Mouse (Mus musculus): Measurements from ENCODE around the gene Dhx37. TPM values are rescaled to one million over a fixed set of nuclear protein-coding genes. Genes with fewer than 3 reads are reported as not detected.
"Not testable (repeated sequence)": the region's sequence is repeated elsewhere in the genome, so short reads cannot be mapped to it uniquely, and the experiment has no call there.

Dhx37 gene
- total RNA-seq, 2 experiments from 2014 or later = 13.2 to 14.7 TPM

DNA sequence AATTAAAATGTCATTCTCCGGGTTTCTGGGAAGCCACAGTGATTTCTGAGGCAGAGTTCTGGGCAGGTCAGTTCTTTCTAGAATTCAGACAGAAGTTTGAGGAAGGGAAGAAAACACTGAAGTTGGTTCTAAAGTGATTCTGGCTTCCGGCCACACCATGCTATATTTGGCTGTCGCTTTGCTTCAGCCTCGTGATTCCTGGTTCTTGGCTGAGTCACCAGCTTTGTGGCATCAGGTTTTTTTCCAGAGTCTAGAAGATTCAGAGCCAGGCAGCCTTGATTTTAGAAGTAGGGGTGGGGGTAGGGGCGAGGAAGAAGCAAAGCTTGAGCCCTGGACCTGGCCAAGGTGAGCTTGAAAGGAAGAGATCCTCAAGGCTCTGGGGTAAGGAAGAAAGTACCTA is 42.3 kb downstream of the Dhx37 start:
- DNase-seq = peak; percentile 84 to 88
- intact Hi-C loops (cut with DNase I) = no loop called here

DNA sequence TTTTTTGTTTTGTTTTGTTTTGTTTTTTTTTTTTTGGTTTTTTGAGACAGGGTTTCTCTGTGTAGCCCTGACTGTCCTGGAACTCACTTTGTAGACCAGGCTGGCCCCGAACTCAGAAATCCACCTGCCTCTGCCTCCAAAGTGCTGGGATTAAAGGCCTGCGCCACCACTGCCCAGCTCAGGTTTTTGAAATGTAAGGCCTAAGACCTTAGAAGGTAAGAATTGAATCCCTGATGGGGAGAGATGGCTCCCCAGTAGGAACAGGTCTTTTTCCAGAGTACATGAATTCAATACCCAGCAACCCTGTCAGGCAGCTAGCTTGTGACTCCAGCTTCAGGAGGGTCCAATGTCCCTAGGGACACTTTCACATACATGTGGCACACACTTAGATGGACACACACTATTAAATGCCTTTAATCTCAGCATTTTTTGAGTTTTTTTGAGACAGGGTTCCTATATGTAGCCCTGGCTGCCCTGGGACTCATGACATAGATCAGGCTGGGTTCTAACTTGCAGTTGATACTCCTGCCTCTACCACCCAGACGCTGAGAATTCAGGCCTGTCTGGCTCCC is 42.9 kb downstream of the Dhx37 start:
- DNase-seq = peak; percentile 21 to 28
- intact Hi-C loops (cut with DNase I) = no loop called here

DNA sequence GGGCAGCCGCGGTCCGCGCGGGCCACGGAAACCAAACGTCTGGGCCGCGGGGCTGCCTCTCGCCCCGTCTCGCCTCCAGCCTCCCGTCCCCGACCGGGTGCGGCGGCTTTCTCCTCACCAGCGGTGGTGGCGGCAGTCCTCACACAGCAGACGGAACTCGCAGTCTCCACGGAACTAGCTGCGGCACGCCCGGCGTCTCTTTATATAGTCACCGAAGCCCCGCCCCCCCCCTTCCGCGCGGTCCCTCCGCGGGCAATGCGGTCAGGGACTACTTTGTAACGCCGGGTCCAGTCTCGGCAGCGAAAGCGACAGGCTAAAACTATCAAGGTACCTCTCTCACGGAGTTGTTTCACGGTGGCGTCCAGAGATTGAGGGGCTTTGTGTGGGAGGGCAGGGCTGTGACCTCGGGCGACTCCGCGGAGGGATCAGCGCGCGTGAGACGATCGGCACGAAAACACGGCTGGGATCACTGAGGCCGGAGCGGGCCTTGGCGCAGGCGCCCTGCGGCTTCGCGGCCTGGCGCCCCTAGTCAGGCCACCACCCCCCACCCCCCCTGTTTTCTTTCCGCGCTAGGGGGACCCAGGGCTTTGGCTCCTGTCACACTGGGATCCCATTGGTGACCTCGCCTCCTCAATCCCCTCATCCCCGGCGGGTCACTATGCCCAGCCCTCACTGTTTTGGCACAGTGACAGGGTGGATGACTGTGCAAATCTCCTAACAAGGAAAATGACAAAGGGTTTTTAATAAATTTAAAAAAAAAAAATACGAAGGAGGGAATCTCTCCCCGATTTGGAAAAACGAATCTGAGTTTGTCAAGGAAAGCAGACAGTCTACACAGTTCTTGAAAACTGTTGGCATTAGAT is 44.1 kb downstream of the Dhx37 start, which contains the start of gene Ubc:
TSS of gene Ubc (minus strand) at position 624 of the 863 bp plus-strand sequence.
- peak; percentile 93 to 95 for DNase-seq
- intact Hi-C loops (cut with DNase I) = no loop called here

DNA sequence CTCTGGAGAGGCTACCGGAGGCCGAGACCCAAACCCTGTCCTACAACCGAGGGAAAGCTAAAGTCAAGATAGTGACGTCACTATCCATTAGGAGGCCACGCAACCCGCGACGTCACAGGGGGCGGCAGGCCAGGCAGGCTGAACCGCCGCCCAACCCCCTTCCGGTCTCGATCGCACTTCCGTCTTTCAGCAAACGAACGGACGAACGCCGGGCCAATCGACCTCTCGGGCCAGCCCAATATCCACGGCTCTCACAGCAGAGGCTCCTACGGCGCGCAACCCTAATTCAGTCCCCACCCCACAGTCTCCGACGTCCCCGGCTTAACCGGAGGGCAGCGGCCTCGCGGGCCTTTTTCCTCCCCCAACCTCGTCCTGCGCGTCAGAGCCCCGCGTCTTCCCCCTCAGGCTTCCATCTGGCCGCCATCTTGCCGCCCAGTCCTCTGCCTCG is 44.8 kb downstream of the Dhx37 start, which contains the start of gene Gm10382:
TSS of gene Gm10382 (plus strand) at position 192 of the 448 bp plus-strand sequence.
- intact Hi-C loops (cut with DNase I) = no loop called here
- DNase-seq = peak; percentile 86 to 92

DNA sequence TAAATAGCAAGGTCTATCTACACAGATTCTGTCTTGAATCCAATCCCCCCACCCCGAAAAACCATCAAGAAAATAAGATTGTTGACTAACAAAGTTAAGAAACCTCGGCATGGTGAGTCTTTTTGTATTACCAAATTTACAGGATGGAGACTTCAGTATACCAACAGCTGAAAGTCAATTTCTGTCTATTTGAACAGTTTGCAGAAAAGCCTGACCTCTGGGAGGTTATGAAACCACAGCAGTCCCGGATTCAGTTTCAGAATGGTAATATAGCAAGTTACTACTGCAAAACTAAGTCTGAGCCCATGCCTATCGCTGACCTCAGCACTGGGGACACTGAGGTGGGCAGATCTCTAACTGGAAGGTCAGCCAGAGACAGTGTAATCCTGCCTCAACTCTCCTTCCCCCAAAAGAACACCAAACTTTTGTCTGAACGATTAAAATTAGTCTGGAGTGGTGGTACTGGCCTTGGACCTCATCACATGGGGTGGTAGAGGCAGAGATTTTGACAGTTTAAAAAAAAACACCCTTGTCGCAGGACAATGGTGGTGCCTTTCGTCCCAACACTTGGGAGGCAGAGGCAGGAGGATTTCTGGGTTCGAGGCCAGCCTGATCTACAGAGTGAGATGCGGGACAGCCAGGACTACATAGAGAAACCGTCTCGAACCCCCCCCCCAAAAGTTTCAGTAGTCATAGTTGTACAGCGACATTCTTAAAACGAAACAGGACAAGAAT is 45.4 kb downstream of the Dhx37 start:
- peak in 1 of 2 experiments; percentile 19 for DNase-seq
- intact Hi-C loops (cut with DNase I) = no loop called here

DNA sequence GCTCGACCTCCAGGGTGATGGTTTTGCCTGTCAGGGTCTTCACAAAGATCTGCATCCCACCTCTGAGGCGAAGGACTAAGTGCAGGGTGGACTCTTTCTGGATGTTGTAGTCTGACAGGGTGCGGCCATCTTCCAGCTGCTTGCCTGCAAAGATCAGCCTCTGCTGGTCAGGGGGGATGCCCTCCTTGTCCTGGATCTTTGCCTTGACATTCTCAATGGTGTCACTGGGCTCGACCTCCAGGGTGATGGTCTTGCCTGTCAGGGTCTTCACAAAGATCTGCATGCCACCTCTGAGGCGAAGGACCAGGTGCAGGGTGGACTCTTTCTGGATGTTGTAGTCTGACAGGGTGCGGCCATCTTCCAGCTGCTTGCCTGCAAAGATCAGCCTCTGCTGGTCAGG is 46.6 kb downstream of the Dhx37 start:
- intact Hi-C loops (cut with DNase I); DNase-seq: not testable (repeated sequence)

DNA sequence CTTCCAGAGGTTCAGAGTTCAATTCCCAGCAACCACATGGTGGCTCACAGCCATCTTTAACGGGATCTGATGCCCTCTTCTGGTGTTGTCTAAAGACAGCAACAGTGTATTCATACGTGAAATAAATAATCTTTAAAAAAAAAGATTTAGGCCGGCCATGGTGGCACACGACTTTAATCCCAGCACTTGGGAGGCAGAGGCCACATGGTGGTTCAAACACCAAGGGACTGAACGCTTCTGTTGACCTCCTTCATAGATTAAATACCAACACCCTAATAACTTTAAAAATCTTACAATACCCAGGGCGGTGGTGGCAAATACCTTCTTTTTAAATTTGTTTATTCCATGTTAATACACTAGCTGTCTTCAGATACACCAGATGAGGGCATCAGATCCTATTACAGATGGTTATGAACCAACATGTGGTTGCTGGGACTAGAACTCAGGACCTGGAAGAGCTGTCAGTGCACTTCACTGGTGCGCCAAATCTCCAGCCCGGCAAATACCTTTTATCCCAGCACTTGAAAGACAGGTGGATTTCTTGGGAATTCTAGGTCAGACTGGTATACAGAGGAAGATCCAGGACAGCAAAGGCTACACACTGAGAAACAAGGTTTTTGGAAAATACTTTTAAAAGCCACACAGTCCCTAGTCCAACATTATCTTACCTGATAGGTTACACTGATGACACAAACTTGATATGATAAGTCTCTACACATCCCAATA is 48.5 kb downstream of the Dhx37 start:
- DNase-seq = peak in 1 of 2 experiments; percentile 37
- intact Hi-C loops (cut with DNase I) = no loop called here

DNA sequence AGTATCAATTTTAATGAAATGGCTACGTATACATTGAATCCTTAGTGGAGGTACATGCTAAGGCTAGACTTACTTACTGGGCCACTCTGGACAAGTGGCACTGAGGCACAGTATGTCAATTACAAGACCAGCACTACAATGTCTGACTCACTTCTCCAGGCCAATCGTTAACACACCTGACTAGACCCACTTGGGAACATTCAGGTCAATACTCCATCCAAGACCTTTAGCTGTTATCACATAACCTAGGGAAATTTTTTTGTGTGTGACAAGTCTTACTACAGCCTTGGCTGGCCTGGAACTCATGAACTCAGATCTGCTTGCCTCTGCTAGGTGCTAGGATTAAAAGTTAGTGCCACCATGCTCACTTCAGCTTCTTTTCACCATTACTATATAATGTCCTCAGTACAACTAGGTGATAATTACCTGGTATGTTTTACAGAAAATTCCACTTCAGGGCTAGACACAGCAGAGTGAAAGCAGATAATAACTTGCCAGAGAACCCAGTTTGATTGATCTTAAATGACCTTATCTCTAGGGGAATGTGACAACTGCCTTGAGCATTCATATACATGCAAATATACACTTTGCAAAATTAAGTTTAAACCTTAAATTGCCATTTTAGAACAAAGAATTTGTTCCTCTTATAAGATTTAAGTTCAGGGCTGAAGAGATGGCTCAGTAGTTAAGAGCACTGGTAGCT is 49.3 kb downstream of the Dhx37 start:
- intact Hi-C loops (cut with DNase I) = no loop called here
- peak in 1 of 2 experiments; percentile 39 for DNase-seq

DNA sequence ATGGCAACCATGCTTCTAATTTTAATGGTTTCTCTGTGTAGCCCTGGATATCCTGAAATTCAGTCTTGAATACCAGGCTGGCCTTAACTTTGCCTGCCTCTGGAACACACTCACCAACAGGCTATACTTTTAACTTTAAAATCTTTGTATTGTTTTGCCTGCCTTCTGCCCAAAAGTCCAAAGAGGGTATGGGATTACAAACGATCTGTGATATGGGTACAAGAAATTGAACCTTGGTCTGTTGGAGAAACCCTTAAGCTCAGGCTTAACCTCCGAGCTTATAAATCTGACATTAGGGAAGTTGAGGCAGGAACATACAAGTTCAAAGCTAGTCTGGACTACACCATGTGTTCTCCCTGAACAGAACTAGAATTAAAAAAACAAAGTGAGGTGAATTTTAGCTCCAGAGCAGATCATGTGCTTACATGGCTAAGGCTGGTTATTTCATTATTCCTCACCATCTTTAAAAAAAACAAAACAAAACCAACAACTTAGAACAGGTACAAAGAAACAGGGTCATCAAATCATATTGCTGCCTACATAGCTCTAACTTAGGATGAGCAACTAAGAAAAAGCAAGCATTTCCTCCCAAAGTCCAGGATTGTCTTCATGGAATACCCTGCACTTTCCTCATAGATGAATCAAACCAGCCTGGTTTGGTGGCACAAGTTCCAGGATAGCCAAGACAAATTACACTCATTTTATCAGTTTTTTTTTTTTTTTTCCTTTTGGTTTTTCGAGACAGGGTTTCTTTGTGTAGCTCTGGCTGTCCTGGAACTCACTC is 50.1 kb downstream of the Dhx37 start:
- peak in 1 of 2 experiments; percentile 38 for DNase-seq
- intact Hi-C loops (cut with DNase I) = no loop called here

DNA sequence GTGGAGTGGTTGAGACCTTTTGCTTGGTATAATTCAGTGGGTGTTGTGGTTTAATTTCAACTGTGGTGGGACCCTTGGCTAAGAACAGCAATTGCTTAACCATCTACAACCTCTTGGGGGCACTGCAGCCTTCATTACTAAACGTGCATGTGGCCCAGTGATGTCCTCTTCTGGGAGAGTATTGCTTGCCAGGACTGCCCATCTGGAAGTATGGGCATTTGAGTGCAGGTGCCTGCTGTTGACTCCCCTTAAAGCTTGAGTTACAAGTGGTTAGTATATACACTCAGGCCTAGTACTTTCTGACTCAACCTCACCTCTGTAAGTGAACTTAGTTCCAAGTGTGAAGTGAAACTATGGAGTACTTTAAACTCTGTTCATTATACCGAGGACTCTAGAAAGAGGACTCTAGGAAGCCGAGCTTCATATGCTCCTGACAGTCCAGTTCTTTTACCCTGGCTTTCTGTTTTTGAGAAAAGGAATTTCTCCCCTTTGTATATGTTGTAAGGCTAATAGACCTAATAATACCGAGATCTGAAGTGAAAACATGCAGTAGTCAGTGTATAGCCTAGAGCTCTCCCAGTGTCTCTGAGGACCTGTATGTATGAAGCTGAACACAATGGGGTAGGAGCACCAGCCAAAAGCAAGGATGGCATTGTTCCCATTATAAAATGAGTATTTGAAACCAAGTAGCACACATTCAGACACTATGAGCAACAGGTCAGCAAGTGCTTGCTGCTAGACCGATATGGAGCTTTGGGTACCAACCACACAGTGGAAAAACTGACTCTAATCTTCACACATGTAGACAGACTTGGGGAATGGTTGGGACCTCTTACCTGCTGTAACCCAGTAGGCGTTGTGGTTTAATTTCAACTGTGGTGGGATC is 51.0 kb downstream of the Dhx37 start:
- intact Hi-C loops (cut with DNase I) = no loop called here
- peak; percentile 76 to 83 for DNase-seq

DNA sequence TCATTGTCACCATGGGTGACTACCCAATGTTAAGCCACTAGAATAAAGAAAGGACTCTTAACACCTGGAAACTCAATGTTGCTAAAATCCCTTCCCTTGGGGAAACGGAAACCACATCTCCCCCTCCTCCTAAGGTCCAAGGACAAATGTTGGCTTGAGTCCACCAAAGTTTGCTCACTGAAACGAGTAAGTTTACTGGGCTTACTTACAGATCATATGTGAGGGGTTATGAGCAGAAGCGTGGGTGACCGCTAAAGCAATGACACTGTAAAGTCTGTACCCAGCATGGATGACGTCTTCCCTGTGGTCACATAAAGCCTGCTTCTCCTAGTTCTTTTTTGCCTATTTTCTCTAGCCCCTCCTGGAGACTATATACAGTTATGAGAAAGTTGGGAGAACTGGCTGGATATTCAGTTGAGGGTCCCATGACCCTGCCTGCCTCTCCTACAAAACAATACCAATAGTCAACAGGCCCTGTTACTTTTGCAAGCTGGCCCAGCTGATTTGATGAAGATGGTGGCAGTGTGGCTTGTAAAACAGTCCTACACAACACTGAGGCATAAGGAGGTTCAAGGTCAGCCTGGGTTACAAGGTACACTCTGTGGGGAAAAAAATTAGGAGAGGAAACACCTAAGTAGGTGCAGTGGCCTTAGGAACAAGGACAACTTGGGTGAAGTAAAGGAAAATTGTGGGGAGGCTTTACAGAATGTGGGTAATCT is 51.8 kb downstream of the Dhx37 start:
- intact Hi-C loops (cut with DNase I) = no loop called here
- peak in 1 of 2 experiments; percentile 47 for DNase-seq

DNA sequence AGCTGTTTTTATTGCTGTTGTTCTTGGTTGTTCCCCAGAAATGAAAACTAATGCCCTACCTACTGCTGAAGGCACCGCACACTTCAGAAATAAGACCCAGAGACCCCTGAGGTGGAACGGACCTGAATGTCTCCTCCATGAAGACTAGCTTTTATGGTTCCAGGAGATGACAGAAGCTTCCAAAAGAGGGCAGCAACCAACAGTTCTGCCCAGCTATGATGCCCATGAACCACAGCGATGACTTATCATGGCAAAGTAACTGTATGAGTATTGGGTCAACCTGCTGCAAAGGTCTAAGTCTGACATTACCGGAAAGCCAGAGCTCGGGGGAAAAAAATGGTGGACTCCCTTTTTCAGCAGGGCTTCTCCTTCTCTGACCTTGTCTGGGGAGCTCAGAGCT is 55.0 kb downstream of the Dhx37 start:
- DNase-seq = no peak
- intact Hi-C loops (cut with DNase I) = no loop called here

DNA sequence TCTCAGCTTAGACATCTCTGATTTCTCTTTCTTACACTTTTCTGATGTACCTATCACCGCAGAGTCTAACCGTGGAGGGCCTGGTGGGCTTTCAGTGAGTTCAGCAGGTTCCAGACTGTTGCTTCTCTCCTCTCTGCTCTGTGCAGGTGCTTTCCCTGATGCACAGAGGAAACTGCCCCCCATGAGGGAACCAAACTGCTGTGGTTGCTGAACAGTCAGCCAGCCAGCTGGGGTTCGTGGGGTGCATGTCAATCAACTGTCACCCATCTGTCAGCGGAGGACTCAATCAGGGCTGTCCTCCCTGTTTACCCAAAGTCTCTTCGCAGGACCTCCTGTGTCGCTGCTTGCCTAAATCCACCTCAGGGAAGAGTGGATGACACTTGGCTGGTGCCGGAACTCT is 56.7 kb downstream of the Dhx37 start:
- intact Hi-C loops (cut with DNase I) = no loop called here
- DNase-seq = no peak

DNA sequence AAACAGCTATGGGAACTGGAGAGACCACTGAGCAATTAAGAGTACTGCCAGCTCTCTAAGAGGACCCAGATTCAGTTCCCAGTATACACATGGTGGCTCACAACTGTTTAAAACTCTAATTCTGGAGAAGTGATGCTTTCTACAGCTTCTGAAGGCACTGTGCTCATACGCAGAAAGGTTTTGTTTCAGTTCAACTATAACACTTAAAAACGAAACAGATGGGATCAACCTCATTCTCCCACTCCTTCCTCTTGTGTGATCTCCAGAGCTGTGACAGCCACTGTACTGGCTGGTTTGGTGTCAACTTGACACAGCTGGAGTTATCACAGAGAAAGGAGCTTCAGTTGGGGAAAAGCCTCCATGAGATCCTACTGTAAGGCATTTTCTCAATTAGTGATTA is 58.0 kb downstream of the Dhx37 start:
- intact Hi-C loops (cut with DNase I) = no loop called here
- no peak for DNase-seq

DNA sequence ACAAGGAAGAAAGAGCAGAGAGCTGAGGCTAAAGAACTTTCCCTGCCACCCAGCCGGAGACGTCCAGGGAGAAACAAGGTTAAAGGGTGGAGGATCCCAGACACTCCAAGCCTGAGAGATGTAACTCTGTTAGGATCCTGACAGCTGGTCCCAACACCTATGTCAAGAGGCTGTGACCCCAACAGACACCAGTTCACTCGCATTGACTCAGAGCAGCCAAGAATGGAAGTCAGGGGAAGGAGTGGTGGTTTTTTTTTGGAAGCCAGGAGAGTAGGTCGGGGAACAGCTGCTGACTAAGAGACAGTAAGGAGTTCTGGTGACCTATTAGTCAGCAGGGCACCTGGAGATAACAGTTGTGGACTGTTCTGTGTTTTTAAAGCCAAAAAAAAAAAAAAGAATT is 61.9 kb downstream of the Dhx37 start:
- intact Hi-C loops (cut with DNase I) = no loop called here
- no peak for DNase-seq

DNA sequence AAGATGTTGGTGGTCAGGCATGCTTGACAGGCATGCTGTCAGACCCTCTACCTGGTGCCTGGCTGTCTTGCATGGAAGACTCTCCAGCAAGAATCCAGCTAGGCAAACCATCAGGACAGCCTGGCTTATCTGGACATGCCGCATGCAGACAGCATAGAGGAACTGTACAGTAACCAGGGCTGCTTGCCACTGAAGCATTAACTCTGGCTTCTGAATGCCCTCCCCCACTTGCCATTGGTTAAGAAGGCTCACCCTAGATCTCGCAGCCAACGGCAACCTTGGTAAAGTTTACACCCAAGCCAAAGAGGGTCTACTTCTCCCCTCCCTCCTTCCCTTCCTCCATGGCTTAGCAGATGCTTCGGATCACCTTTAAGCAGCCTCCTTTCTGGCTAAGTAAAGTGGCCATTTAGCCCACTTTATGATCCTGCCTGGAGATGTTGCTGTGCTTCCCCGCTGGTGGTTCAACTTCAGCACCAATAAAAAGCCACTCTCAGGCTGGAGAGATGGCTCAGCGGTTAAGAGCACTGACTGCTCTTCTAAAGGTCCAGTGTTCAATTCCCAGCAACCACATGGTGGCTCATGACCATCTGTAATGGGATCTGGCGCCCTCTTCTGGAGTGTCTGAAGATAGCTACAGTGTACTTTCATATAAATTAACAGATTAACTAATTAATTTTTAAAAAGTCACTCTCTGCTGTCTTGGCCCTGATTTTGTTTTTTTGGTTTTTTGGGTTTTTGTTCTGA is 62.8 kb downstream of the Dhx37 start:
- no peak for DNase-seq
- intact Hi-C loops (cut with DNase I) = no loop called here

DNA sequence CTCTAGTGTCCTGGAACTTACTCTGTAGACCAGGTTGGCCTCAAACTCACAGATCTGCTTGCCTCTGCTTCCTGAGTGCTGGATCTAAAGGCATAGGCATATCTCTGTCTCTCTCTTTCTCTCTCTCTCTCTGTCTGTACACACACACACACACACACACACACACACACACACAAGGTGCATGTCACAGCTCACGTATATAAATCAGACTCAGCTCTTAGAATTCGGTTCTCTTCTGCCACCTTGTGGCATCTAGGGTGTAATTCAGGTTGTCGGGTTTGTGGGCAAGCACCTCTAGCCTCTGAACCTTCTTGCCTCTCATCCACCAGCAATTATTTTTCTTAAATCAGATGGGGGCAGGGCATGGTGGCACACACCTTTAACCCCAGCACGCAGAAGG is 65.4 kb downstream of the Dhx37 start:
- intact Hi-C loops (cut with DNase I) = loop anchor here (1.0 to 5.0 kb wide), 2 partner anchors 95 to 466 kb away; no protein-coding TSS in a partner anchor

More for the DNA sequence above, 65.4 kb downstream of the Dhx37 start:
- peak; percentile 78 to 80 for DNase-seq

Measured in heart, postnatal 10 days (tissue).